Mouse (Mus musculus) cerebellum, postnatal 25 days (tissue): ENCODE measurements at regions not wholly inside any gene's neighbourhood (a gene's known extent, or its start where the extent isn't known, plus 50 kb on each side); places are given as distances from the start of the nearest gene placed in this dataset.

Experiments
- DNase-seq, 2 experiments: peaks; one replicate each; pipeline ENCODE4 v3.0.0; 2021; ENCODE audit warnings: mixed read lengths in 2 of 2

DNA sequence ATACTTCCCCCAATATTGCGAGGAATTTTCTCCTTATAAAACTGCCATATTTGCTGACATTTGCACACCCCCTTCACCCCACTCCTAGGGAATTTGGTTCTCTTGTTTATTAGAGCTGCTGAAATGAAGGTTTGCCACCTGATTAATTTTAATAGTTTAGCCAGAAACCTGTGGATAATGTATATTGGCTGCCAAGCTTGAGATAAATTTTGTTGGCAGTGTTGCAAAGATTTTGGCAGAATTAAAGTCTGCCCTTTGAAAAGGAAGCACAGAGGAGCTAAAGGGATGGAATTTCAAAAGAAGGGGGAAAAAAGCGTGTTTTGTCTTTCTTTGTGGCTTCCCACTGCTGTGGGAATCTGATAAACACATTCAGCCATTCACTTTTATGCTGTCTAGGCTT lies 354.6 kb upstream of the Car10 start:
- peak; percentile 3 to 5 for DNase-seq

GRCm38 (mm10) chr11:92758383-92758964 lies 339.4 kb upstream of the Car10 start:
- DNase-seq: no peak

DNA sequence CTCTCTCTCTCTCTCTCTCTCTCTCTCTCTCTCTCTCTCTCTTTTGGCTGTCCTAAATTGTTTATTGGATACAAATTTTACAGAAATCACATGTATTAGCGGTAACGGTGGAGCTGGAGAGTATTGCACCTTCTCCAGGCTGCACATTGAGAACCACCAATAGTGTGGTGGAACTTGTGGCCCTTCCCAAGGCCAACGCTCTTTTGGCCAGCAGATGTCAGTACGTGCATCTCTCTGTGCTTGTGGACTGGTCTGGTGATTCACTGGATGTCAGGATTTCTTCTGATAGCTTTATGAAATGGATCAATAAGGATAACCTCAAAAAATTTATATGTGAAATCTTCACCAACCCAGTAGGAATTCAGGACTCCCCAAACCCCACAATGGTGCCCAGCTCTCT lies 327.9 kb upstream of the Car10 start:
- DNase-seq: peak; percentile 26 to 50

- no peak for DNase-seq
These were observed 324.8 kb upstream of the Car10 start for GRCm38 (mm10) chr11:92772916-92773569.

GRCm38 (mm10) chr11:92773570-92773929 lies 324.3 kb upstream of the Car10 start:
- no peak for DNase-seq

DNA sequence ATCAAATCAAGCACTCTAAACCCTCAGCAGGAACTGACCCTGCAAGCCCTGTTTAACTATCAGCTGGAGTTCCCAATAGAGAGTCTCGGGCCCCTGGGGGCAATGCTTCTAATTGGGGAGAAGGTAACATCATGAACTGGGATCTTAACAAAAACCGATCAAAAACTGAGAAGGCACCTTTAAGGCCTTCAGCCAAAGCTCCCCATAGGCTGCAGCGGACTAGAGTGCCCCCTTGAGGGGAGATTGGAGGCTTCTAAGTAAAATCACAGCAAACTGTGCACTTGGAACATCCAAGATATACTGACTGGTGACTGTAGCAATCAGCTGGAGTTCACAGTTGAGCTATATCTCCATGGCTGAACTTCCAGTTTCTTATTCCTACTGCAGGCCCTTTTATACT lies 323.0 kb upstream of the Car10 start:
- peak in 1 of 2 experiments; percentile 23 for DNase-seq

DNA sequence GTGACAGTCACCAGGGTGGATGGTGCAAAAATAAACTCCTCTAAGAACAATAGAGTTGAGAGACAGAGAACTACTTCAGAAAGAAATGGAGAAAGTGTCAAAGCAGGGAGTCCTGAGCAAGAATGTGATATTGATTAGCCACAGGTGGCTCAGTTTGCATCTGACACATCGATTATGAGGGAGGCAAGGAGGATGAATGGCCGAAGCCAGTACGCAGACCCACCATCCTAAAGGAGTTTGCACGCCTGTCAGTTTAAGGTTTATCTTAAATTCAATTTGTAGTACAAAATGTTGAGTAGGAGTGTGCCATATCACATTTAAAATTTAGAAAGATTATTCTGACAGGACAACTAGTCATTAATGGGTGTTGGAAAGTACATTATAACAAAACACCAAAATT lies 298.6 kb upstream of the Car10 start:
- DNase-seq: no peak
